Mouse (Mus musculus): ENCODE measurements around the gene Fxyd6. TPM values are rescaled to one million over a fixed set of nuclear protein-coding genes. Genes with fewer than 3 reads are reported as not detected.

Fxyd6 gene
- total RNA-seq, 1 experiment from 2014 or later = not detected

DNA sequence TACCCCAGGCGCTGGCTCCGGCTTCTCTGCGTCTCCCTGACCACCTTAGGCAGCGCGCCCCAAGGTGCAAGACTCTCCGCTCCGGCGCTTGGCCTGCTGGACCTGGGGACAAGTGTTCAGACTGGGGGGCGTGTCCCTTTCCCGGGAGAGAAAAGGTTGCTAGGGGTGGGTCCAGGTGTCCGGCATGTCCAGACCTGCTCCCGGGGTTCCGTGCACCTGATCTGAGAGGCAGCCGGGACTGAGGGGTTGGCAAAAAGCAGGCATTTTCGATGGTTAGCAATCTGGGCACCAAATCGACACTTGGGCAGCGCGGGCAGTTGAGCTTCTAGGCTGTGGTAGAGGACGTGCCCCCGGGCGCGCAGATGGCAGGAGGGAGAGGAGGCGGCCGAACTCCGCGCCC, 61.2 kb downstream of the Fxyd6 start:
- ATAC-seq (replicated peaks; ENCODE audit: insufficient number of reproducible peaks, low FRiP score, low TSS enrichment, poor library complexity, severe bottlenecking) = no peak

- ATAC-seq (replicated peaks; ENCODE audit: insufficient number of reproducible peaks, low FRiP score, low TSS enrichment, poor library complexity, severe bottlenecking) = 0 out of 2 replicates have a peak, but pooled peaks have one; percentile 13
Measured at GRCm38 (mm10) chr9:45432639-45433038, 62.7 kb downstream of the Fxyd6 start.

DNA sequence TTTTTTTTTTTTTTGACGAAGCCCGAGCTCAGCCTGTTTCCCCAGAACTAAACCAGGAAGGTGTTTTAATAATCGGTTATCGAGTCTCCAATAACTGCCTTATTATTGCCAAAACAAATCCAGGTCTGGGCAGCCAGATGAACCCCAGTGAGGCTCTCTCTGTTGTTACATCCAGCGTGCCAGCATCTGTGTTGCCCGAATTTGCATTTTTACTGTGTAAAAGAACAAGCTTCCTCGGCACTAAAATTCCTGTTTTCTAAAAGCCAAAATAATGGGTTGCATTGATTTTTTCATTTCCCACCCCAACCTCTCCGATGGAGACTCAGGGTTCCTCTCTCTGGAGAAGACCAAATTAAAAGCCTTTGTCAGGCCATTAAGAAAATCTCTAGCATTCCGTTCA, 63.1 kb downstream of the Fxyd6 start:
- ATAC-seq (replicated peaks; ENCODE audit: insufficient number of reproducible peaks, low FRiP score, low TSS enrichment, poor library complexity, severe bottlenecking) = no peak

DNA sequence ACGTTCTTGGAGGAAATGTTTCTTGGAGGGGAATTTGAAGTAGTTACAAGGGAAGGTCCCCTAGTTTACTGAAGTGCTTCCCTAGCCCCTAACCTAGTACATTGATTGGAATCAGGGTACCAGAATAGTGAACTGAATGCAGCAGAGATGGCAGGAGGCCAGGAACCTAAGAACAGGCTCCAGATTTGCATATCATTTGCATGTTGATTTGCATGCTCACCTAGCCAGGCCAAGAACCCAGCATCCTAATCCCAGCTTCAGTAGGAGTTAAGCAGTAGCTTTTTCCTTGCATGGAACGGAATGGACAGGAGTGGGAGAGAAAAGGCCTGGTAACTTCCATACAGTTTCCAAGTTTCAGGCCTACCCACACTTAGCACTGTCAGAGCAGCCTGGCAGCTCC, 64.2 kb downstream of the Fxyd6 start:
- ATAC-seq (replicated peaks; ENCODE audit: insufficient number of reproducible peaks, low FRiP score, low TSS enrichment, poor library complexity, severe bottlenecking) = no peak

GRCm38 (mm10) chr9:45439025-45439424, 69.0 kb downstream of the Fxyd6 start:
- no peak for ATAC-seq (replicated peaks; ENCODE audit: insufficient number of reproducible peaks, low FRiP score, low TSS enrichment, poor library complexity, severe bottlenecking)

GRCm38 (mm10) chr9:45440083-45440784, 70.2 kb downstream of the Fxyd6 start:
- ATAC-seq (replicated peaks; ENCODE audit: insufficient number of reproducible peaks, low FRiP score, low TSS enrichment, poor library complexity, severe bottlenecking) = no peak

DNA sequence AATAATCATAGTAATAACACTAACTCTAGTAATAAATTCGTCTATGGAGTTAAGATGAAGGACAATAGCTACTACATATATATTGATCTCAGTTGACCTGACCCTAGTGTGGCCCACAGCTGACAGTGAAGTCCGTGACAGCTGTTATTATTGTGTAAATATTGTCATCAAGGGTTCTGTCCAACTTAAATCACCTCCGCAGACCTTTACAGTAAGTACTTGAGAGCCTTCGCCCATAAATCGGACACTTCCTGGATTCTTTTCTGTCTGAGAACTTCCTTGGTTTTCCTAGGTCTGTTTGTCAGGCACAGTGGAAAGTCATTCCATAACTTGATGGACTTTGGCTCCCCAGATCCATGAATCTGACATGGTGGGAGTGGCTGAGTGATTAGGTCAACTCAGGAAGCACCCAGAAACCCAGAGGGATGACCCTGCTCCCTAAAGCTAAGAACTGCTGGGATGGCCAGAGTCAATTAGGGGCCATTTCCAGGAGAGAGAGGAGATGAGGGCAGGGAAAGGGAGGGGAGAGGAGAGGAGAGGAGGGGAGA, 74.3 kb downstream of the Fxyd6 start:
- no peak for ATAC-seq (replicated peaks; ENCODE audit: insufficient number of reproducible peaks, low FRiP score, low TSS enrichment, poor library complexity, severe bottlenecking)

Other genes with a start within 250 kb of the Fxyd6 start
- gene Scn4b, start 231.8 kb upstream of the Fxyd6 start, total RNA-seq (2017) = not detected in 3 replicates
- 1.7 to 7.5 TPM (median 4.2 TPM) in 3 replicates for gene BC049352, start 188.2 kb upstream of the Fxyd6 start, total RNA-seq (2017)
- not detected in 3 replicates for gene Tmprss4, start 166.1 kb upstream of the Fxyd6 start, total RNA-seq (2017)
- 358 to 411 TPM (median 369 TPM) in 3 replicates for gene Il10ra, start 101.0 kb upstream of the Fxyd6 start, total RNA-seq (2017)
- gene Tmprss13, start 51.1 kb upstream of the Fxyd6 start, total RNA-seq (2017) = 0.68 to 2.6 TPM in 2 of 3 replicates, not detected in the other
- gene Fxyd2, start 29.5 kb downstream of the Fxyd6 start, total RNA-seq (2017) = not detected in 3 replicates
- not detected in 3 replicates for gene Dscaml1, start 56.4 kb downstream of the Fxyd6 start, total RNA-seq (2017)

Data from monocyte, adult 5-6 weeks (primary cell).